Mouse (Mus musculus): ENCODE measurements around the gene Sh3bp5l. TPM values are rescaled to one million over a fixed set of nuclear protein-coding genes. Genes with fewer than 3 reads are reported as not detected.
A peak's percentile ranks its signal among the peaks of the same experiment; 100 is the strongest.

Sh3bp5l gene
- polyA plus RNA-seq, 1 experiment from 2014 or later = 36.5 TPM

DNA sequence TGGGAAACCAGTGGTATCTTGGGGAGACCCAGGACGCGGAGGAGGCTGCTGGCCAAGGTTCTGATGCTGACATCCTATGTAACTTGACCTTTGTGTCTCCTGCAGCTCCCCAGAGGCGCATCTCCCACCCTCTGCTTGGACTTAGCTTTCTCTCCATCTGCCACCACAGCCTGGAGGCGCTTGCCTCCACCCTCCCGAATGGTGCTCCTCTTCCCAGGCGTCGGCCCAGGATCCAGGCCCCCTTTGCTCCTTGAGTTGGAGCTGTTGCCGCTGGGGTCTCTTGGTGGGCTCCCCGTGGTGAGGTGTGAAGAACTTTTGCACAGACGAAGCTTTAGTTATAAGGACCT lies 598 bp downstream of the Sh3bp5l start:
- H3K9me3 ChIP-seq (ENCODE audit: control insufficient read depth, low read length) = peaks cover 3% of the 10 kb centered on the region; the same call in 1 of the 2 replicates
- DNase-seq (ENCODE audit: low spot score) (no peak), ATAC-seq (ENCODE audit: low FRiP score) (no peak)
- no peaks in the 10 kb centered on the region for H3K27me3 ChIP-seq (ENCODE audit: control insufficient read depth, insufficient read depth, low read length)
- peak overlapping the region; percentile 81 for H3K9ac ChIP-seq
- H3K4me2 ChIP-seq (replicated peaks) = peak overlapping the region; percentile 74
- peaks cover 32% of the 10 kb centered on the region for H3K4me1 ChIP-seq (replicated peaks; ENCODE audit: control insufficient read depth, insufficient read depth, low read length)
- peak overlapping the region; percentile 78; the same call in 1 of the 2 replicates for H3K27ac ChIP-seq
- peak overlapping the region; percentile 56 for H3K4me3 ChIP-seq (replicated peaks; ENCODE audit: low read length)
- 19% methylated on average over 10 of the region's 10 CpGs for WGBS
- H3K36me3 ChIP-seq (replicated peaks; ENCODE audit: control insufficient read depth, insufficient read depth) = peaks cover 47% of the 10 kb centered on the region

- Histone ChIP-seq H3K27ac (no peak overlapping the region), H3K9me3 (ENCODE audit: control insufficient read depth, low read length) (peaks cover 3% of the 10 kb centered on the region; the same call in 1 of the 2 replicates), H3K4me1 (replicated peaks; ENCODE audit: control insufficient read depth, insufficient read depth, low read length) (peaks cover 32% of the 10 kb centered on the region), H3K36me3 (replicated peaks; ENCODE audit: control insufficient read depth, insufficient read depth) (peaks cover 51% of the 10 kb centered on the region), H3K4me2 (replicated peaks) (peak overlapping the region; percentile 74), H3K27me3 (ENCODE audit: control insufficient read depth, insufficient read depth, low read length) (no peaks in the 10 kb centered on the region), H3K9ac (peak overlapping the region; percentile 81), H3K4me3 (replicated peaks; ENCODE audit: low read length) (peak overlapping the region; percentile 56)
- ATAC-seq (ENCODE audit: low FRiP score) = no peak
- WGBS = 88% methylated on average over 6 of the region's 6 CpGs
- no peak for DNase-seq (ENCODE audit: low spot score)
These were observed 1.0 kb downstream of the Sh3bp5l start for GRCm38 (mm10) chr11:58331546-58331945.

DNA sequence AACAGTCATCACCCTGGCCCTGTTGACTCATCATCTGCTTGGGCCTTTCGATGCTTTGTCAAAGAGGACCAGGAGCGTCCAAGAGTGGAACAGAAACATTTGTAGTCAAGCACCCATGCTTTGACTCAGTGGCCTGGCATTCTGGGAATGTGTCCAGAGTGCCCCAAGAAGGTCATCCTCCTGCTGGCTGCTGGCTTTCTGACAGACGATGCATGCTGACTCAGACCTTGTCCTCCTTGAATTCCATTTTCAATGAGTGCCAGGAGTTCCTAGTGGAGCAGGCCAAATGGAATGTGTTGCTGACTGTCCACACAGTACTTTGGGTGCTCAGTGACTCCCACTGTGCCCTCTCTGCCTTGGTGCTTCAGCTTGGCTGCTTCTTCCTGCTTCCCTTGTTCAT lies 4.2 kb downstream of the Sh3bp5l start:
- H3K36me3 ChIP-seq (replicated peaks; ENCODE audit: control insufficient read depth, insufficient read depth) = peaks cover 62% of the 10 kb centered on the region
- ATAC-seq (ENCODE audit: low FRiP score) = no peak
- WGBS = 77% methylated on average over 3 of the region's 3 CpGs

DNA sequence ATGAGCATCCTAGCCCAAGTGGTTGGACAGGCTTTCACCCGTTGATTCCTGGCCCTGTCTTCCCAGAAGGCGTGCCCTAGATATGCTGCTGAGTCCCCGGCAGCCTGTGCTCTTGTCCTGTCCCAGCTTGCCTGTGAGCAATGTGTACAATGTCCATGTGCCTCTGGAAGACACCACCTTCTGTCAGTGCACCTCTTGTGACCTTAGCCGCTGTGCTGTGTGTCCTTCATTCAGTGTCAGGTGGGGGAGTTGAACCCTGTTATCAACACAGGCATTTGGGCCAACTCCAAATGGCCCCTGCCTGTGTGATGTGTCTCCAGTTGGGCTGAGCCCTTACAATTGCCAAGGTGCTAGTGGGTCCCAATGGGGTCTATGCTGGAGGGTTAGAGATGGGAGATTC lies 16.2 kb downstream of the Sh3bp5l start:
- no peak overlapping the region for H3K27ac ChIP-seq
- no peak overlapping the region for H3K4me3 ChIP-seq (replicated peaks; ENCODE audit: low read length)
- H3K4me2 ChIP-seq (replicated peaks) = no peak overlapping the region
- no peak overlapping the region for H3K9ac ChIP-seq
- no peaks in the 10 kb centered on the region for H3K9me3 ChIP-seq (ENCODE audit: control insufficient read depth, low read length)
- 98% methylated on average over 4 of the region's 4 CpGs for WGBS
- ATAC-seq (ENCODE audit: low FRiP score) (no peak), DNase-seq (ENCODE audit: low spot score) (no peak)
- no peaks in the 10 kb centered on the region for H3K4me1 ChIP-seq (replicated peaks; ENCODE audit: control insufficient read depth, insufficient read depth, low read length)
- no peaks in the 10 kb centered on the region for H3K27me3 ChIP-seq (ENCODE audit: control insufficient read depth, insufficient read depth, low read length)
- peaks cover 60% of the 10 kb centered on the region for H3K36me3 ChIP-seq (replicated peaks; ENCODE audit: control insufficient read depth, insufficient read depth)

More for the DNA sequence above, 4.2 kb downstream of the Sh3bp5l start:
- H3K4me1 ChIP-seq (replicated peaks; ENCODE audit: control insufficient read depth, insufficient read depth, low read length) = peaks cover 22% of the 10 kb centered on the region
- no peaks in the 10 kb centered on the region for H3K27me3 ChIP-seq (ENCODE audit: control insufficient read depth, insufficient read depth, low read length)
- no peak for DNase-seq (ENCODE audit: low spot score)
- H3K27ac ChIP-seq = no peak overlapping the region
- H3K9ac ChIP-seq = no peak overlapping the region
- no peak overlapping the region for H3K4me3 ChIP-seq (replicated peaks; ENCODE audit: low read length)
- no peaks in the 10 kb centered on the region for H3K9me3 ChIP-seq (ENCODE audit: control insufficient read depth, low read length)
- H3K4me2 ChIP-seq (replicated peaks) = no peak overlapping the region

GRCm38 (mm10) chr11:58350628-58351027 lies 20.1 kb downstream of the Sh3bp5l start:
- no peak for ATAC-seq (ENCODE audit: low FRiP score)

DNA sequence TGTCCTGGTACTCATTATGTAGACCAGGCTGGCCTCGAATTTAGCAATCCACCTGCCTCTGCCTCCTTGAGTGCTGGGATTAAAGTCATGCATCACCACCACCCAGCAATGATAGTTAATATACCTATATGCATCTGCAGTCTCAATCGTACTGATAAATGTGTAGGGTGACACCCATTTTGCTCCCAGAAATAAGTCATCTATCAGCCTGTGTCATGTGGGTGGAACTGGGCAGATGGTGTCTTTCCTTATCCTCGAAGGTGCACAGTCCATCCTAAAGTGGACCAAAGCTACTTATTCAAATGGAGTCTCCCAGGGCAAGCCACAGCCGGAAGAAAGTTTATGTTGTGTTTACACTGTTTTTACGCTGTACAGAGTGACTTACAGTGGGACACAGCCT lies 20.7 kb downstream of the Sh3bp5l start:
- WGBS = 87% methylated on average over 5 of the region's 5 CpGs
- H3K27ac ChIP-seq = no peak overlapping the region
- DNase-seq (ENCODE audit: low spot score) (no peak), ATAC-seq (ENCODE audit: low FRiP score) (no peak)
- no peaks in the 10 kb centered on the region for H3K9me3 ChIP-seq (ENCODE audit: control insufficient read depth, low read length)
- no peak overlapping the region for H3K9ac ChIP-seq
- H3K36me3 ChIP-seq (replicated peaks; ENCODE audit: control insufficient read depth, insufficient read depth) = peaks cover 22% of the 10 kb centered on the region
- H3K4me3 ChIP-seq (replicated peaks; ENCODE audit: low read length) = no peak overlapping the region
- no peaks in the 10 kb centered on the region for H3K27me3 ChIP-seq (ENCODE audit: control insufficient read depth, insufficient read depth, low read length)
- H3K4me2 ChIP-seq (replicated peaks) = no peak overlapping the region
- no peaks in the 10 kb centered on the region for H3K4me1 ChIP-seq (replicated peaks; ENCODE audit: control insufficient read depth, insufficient read depth, low read length)

More at GRCm38 (mm10) chr11:58350628-58351027, 20.1 kb downstream of the Sh3bp5l start:
- H3K27me3 ChIP-seq (ENCODE audit: control insufficient read depth, insufficient read depth, low read length) = no peaks in the 10 kb centered on the region
- H3K4me3 ChIP-seq (replicated peaks; ENCODE audit: low read length) = no peak overlapping the region
- WGBS = 73% methylated on average over 4 of the region's 4 CpGs
- no peaks in the 10 kb centered on the region for H3K4me1 ChIP-seq (replicated peaks; ENCODE audit: control insufficient read depth, insufficient read depth, low read length)
- no peaks in the 10 kb centered on the region for H3K9me3 ChIP-seq (ENCODE audit: control insufficient read depth, low read length)
- DNase-seq (ENCODE audit: low spot score) = no peak
- no peak overlapping the region for H3K4me2 ChIP-seq (replicated peaks)
- H3K36me3 ChIP-seq (replicated peaks; ENCODE audit: control insufficient read depth, insufficient read depth) = peaks cover 28% of the 10 kb centered on the region
- H3K9ac ChIP-seq = no peak overlapping the region
- H3K27ac ChIP-seq = no peak overlapping the region

DNA sequence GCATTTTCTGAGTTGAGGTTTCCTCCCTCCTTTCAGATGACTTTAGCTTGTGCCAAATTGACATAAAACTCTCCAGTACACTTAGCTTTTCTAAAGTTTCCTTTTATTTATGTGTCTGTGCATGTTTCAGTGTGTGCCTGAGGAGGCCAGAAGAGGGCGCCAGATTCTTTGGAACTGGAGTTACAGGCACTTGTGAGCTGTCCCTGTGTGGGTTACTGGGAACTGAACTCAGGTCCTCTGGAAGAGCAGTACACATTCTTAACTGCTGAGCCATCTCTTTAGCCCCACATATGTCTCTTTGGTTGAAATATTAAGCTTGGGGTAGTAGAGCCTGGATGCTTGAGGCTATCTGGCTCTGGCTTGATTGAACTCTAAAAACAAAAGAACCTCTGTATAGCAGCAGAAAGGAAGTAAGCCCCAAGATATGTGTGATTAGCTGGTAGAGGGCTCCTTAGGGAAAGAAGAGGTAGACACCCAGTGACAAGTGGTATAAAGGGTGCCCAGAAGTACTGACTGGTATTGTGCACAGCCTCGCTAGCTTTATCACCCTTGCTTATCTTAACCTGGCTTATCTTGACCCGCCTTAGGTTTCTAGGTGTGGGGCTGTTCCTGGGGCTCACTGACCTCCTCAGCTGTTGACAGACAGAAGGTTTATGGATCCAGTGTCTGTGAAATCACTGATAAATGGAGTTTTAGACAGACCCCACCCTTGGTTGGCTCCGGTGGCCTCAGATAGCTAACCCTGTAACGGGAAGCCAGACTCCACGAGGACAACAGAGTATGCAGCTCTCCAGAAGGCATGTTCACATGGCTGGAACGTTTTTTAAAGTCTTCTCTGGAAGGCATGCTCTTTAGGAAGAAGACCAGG lies 22.4 kb downstream of the Sh3bp5l start:
- Histone ChIP-seq H3K36me3 (replicated peaks; ENCODE audit: control insufficient read depth, insufficient read depth) (peaks cover 6% of the 10 kb centered on the region), H3K4me2 (replicated peaks) (no peak overlapping the region), H3K4me3 (replicated peaks; ENCODE audit: low read length) (no peak overlapping the region), H3K27ac (no peak overlapping the region), H3K4me1 (replicated peaks; ENCODE audit: control insufficient read depth, insufficient read depth, low read length) (no peaks in the 10 kb centered on the region), H3K9me3 (ENCODE audit: control insufficient read depth, low read length) (no peaks in the 10 kb centered on the region), H3K9ac (no peak overlapping the region), H3K27me3 (ENCODE audit: control insufficient read depth, insufficient read depth, low read length) (no peaks in the 10 kb centered on the region)
- no peak for ATAC-seq (ENCODE audit: low FRiP score)
- 71% methylated on average over 7 of the region's 7 CpGs for WGBS
- DNase-seq (ENCODE audit: low spot score) = no peak

DNA sequence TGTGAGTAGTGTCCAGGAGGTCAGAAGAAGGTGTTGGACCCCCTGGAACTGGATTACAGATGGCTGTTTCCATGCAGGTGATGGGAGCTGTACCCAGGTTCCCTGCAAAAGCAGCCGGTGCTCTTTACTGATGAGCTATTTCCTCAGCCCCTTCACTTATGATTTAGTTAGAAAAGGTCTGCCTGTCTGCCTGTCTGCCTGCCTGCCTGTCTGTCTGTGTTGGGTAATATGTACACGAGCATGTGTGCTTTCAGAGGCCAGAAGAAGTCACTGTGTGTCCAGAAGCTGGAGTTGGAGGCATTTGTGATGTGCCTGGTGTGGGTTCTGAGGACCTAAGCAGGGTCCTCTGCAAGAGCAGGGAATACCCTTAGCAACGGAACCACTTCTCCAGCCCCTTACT lies 23.2 kb downstream of the Sh3bp5l start:
- WGBS = 82% methylated on average over 3 of the region's 3 CpGs
- H3K9me3 ChIP-seq (ENCODE audit: control insufficient read depth, low read length) = no peaks in the 10 kb centered on the region
- ATAC-seq (ENCODE audit: low FRiP score) = no peak

DNA sequence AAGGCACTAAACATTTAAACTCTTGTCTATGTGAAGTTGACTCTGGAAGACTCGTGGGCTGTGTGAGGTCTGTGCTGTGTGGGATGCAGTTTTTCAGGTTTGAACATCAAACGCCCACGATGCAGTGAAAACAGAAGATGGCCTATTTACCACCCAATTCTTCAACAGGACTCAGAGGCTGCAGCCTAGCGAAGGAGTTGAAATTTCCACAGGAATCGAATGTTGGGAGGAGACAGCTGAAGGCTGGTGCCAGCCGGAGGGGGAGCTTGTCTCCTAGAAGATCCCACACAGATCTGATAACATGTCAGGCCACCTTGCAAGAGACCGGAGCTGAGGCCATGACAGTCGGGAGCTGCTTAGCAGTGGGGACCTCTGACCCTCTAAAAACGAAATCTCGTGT lies 24.0 kb downstream of the Sh3bp5l start:
- H3K4me3 ChIP-seq (replicated peaks; ENCODE audit: low read length) = no peak overlapping the region
- DNase-seq (ENCODE audit: low spot score) (no peak), ATAC-seq (ENCODE audit: low FRiP score) (no peak)
- H3K9ac ChIP-seq = no peak overlapping the region
- no peaks in the 10 kb centered on the region for H3K9me3 ChIP-seq (ENCODE audit: control insufficient read depth, low read length)
- no peaks in the 10 kb centered on the region for H3K4me1 ChIP-seq (replicated peaks; ENCODE audit: control insufficient read depth, insufficient read depth, low read length)
- H3K27me3 ChIP-seq (ENCODE audit: control insufficient read depth, insufficient read depth, low read length) = no peaks in the 10 kb centered on the region
- no peak overlapping the region for H3K4me2 ChIP-seq (replicated peaks)
- no peak overlapping the region for H3K27ac ChIP-seq
- WGBS = 82% methylated on average over 10 of the region's 10 CpGs
- no peaks in the 10 kb centered on the region for H3K36me3 ChIP-seq (replicated peaks; ENCODE audit: control insufficient read depth, insufficient read depth)

More for the DNA sequence above, 23.2 kb downstream of the Sh3bp5l start:
- Histone ChIP-seq H3K27ac (no peak overlapping the region), H3K27me3 (ENCODE audit: control insufficient read depth, insufficient read depth, low read length) (no peaks in the 10 kb centered on the region), H3K9ac (no peak overlapping the region), H3K4me2 (replicated peaks) (no peak overlapping the region), H3K4me1 (replicated peaks; ENCODE audit: control insufficient read depth, insufficient read depth, low read length) (no peaks in the 10 kb centered on the region), H3K36me3 (replicated peaks; ENCODE audit: control insufficient read depth, insufficient read depth) (no peaks in the 10 kb centered on the region), H3K4me3 (replicated peaks; ENCODE audit: low read length) (no peak overlapping the region)
- DNase-seq (ENCODE audit: low spot score) = no peak

Data from hindbrain, embryonic 14.5 days (tissue).